Mouse (Mus musculus) limb, embryonic 15.5 days (tissue): ENCODE measurements at regions not wholly inside any gene's neighbourhood (a gene's known extent, or its start where the extent isn't known, plus 50 kb on each side); places are given as distances from the start of the nearest gene placed in this dataset.

Source experiments
- ATAC-seq: fragments of 200-750 bp; cut with Nextera tagmentation; 2 replicates; pipeline ENCODE4 v1.8.0; 2017; ENCODE audit warnings: low read depth, moderate TSS enrichment; ENCODE audit not compliant: insufficient number of reproducible peaks, low FRiP score, low TSS enrichment
- H3K27ac ChIP-seq: fragments of 300-500 bp; sonication (generic); 2 replicates; pipeline ENCODE4 v1.5.1; 2015; ENCODE audit warnings: moderate library complexity, mild to moderate bottlenecking, inconsistent platforms
- H3K27me3 ChIP-seq: fragments of 300-500 bp; sonication (generic); 2 replicates; pipeline ENCODE4 v1.6.1; 2015; ENCODE audit warnings: inconsistent platforms
- H3K36me3 ChIP-seq: fragments of 300-500 bp; sonication (generic); 2 replicates; pipeline ENCODE4 v1.6.1; 2015; ENCODE audit warnings: inconsistent platforms
- H3K4me1 ChIP-seq: fragments of 300-500 bp; sonication (generic); 2 replicates; pipeline ENCODE4 v1.6.1; 2015; ENCODE audit warnings: inconsistent platforms
- H3K4me2 ChIP-seq: fragments of 300-500 bp; sonication (generic); 2 replicates; pipeline ENCODE4 v1.6.1; 2015; ENCODE audit warnings: mild to moderate bottlenecking, inconsistent platforms
- H3K4me3 ChIP-seq: fragments of 300-500 bp; sonication (generic); 2 replicates; pipeline ENCODE4 v1.5.1; 2015; ENCODE audit warnings: mild to moderate bottlenecking, inconsistent platforms
- H3K9ac ChIP-seq: fragments of 300-500 bp; sonication (generic); 2 replicates; pipeline ENCODE4 v1.6.1; 2015; ENCODE audit warnings: inconsistent platforms
- H3K9me3 ChIP-seq: fragments of 300-500 bp; sonication (generic); 2 replicates; pipeline ENCODE4 v1.6.1; 2016; ENCODE audit warnings: inconsistent platforms
- WGBS: fragments of 180-500 bp; shearing (Covaris S2); methylation state at CpG from one replicate; pipeline ENCODE4 v1.1.7; 2015; 5-methylcytosine and 5-hydroxymethylcytosine counted together

DNA sequence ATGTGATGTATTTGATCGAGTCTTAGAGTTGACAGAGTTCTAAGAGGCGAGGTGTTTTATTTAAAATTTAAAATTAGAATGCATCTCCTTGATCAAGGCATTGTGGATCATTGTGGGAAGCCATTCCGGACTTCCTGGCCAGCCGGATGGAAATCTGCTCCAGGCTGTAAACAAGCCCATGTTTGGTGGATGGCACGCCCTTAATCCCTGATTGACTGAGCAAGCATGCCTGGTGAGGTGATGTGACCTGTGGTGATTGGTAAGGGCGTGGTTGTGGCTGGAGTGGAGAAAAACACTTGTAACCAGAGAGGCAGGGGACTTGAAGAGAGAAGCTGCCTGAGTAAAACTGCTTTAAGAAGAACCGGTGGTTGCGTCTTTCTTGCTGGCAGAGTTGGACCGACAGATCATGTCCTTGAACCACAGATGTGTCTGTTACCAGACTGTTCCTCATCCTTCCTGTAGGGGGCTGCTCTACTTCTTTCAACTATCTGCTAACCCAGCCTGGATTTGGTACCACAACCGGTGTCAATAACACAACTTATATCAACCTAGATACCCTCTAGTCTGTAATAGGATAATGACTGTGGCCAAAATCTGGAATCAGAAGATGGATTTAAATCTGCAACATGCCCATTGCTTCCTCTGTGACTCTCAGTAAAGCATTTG is 164.4 kb downstream of the Ifng start:
- Histone ChIP-seq H3K4me1 (no peaks in the 10 kb centered on the region), H3K9ac (no peak overlapping the region), H3K27ac (no peak overlapping the region), H3K4me2 (no peak overlapping the region), H3K4me3 (no peak overlapping the region), H3K27me3 (no peaks in the 10 kb centered on the region), H3K36me3 (no peaks in the 10 kb centered on the region), H3K9me3 (no peaks in the 10 kb centered on the region)
- no peak for ATAC-seq
- 89% methylated on average over 10 of the region's 10 CpGs for WGBS

DNA sequence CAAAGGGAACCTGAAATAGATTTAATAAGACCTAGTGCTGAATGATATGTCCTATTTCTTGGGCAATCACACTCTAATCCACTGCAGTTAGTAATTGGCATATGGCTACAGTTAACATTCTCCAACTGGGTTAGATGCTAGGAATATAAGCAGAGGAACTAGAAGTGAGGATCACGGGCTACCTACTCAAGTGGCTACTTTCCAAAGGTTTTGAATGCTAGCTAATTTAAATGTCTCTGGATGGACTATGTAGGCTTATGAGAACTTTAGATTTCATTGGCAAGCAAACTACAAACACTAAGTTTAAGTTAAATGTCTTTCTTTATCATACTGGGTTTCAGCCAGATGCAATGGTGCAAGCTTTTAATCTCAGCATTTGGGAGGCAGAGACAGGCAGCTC is 166.6 kb downstream of the Ifng start:
- 91% methylated on average over 1 of the region's 1 CpGs for WGBS
- no peak for ATAC-seq

DNA sequence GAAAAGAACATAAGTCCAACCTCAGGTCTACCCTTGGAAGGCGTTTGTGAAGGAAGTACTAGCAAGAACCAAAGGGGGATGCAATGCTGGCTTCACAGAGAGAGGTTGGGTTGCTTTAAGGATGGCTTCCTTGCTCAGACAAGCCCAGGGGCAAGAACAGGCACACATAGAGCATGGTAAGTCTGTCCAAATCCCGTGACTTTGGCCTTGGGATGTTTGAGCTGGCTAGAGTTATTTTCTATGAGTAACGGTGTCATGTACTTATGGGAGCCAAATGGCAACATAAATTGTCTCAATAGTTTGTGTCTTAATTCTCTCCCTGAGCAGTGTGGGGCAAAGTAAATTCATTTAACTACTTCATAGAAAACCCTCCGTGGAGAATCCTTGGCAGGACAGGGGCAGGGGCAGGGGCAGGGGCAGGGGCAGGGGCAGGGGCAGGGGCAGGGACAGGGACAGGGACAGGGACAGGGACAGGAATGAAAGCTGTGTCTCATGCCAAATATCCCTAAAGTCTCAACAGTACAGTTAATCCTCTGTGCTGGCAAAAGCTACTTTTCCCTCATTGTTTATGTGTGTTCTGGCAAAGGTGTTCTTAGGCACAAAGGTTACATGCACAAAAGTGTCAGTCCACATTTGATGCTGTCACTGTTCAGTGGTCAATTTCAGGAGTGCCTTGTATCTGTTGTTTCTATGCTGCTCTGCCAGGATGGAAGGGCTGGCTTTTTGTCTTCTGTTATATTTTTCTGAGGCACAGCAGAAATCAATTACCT is 167.7 kb downstream of the Ifng start:
- Histone ChIP-seq H3K36me3 (no peaks in the 10 kb centered on the region), H3K27ac (no peak overlapping the region), H3K4me2 (no peak overlapping the region), H3K9ac (no peak overlapping the region), H3K27me3 (no peaks in the 10 kb centered on the region), H3K9me3 (no peaks in the 10 kb centered on the region), H3K4me1 (no peaks in the 10 kb centered on the region), H3K4me3 (no peak overlapping the region)
- ATAC-seq = no peak
- WGBS = 62% methylated on average over 4 of the region's 4 CpGs

More for the DNA sequence above, 166.6 kb downstream of the Ifng start:
- Histone ChIP-seq H3K4me2 (no peak overlapping the region), H3K27ac (no peak overlapping the region), H3K4me3 (no peak overlapping the region), H3K9me3 (no peaks in the 10 kb centered on the region), H3K27me3 (no peaks in the 10 kb centered on the region), H3K36me3 (no peaks in the 10 kb centered on the region), H3K4me1 (no peaks in the 10 kb centered on the region), H3K9ac (no peak overlapping the region)

DNA sequence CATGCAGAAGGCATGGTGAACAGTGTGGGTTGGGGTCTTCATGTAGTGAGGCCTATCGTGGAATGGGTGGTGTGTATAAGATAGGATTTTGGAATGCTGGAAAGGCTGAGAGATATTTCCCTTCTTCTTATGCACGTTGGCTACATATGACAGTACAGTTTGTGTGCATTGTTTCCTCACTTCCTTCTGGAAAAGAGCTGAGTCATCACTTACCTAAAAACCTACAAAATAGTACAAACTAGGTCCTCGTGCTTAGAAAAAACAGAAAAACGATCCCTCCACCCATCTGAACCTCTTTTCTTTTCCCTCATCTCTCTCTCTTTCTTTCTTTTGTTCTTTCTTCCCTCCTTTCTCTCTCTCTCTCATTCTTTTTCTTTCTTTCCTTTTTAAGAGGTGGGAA is 168.3 kb downstream of the Ifng start:
- no peak overlapping the region for H3K4me3 ChIP-seq
- no peaks in the 10 kb centered on the region for H3K4me1 ChIP-seq
- no peak overlapping the region for H3K27ac ChIP-seq
- ATAC-seq = no peak
- H3K9me3 ChIP-seq = no peaks in the 10 kb centered on the region
- no peak overlapping the region for H3K4me2 ChIP-seq
- no peaks in the 10 kb centered on the region for H3K36me3 ChIP-seq
- no peaks in the 10 kb centered on the region for H3K27me3 ChIP-seq
- H3K9ac ChIP-seq = no peak overlapping the region
- 71% methylated on average over 4 of the region's 4 CpGs for WGBS

DNA sequence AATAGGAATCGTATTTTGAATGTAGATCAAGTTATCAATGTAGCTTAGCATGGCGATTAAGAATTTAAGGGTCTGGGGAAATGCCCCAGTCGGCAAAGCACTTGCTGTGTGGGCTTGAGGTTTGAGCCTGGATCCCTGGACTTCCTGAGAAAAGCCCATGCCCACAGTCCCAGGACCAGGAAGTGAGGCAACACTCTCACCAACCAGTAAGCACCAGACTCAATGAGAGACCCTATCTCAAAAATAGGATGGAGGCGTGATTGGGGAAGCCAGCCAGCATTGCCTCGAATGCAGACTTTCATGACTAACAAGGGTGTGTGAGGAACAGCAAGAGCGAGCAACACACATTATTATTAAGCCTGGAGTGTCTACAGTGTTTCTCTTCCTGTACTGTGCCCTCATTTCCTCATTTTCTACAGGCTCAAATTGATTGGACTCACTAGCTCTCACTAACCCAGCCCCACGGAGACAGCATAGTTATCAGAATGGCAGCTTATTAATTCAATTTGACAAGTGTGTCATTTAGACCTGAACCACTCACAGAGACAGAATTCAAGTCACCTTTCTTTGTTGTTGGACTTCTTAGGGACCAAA is 170.1 kb downstream of the Ifng start:
- H3K4me3 ChIP-seq = no peak overlapping the region
- no peak overlapping the region for H3K27ac ChIP-seq
- no peaks in the 10 kb centered on the region for H3K9me3 ChIP-seq
- ATAC-seq = no peak
- H3K4me2 ChIP-seq = no peak overlapping the region
- H3K9ac ChIP-seq = no peak overlapping the region
- no peaks in the 10 kb centered on the region for H3K4me1 ChIP-seq
- no peaks in the 10 kb centered on the region for H3K36me3 ChIP-seq
- no peaks in the 10 kb centered on the region for H3K27me3 ChIP-seq
- WGBS = 87% methylated on average over 7 of the region's 7 CpGs

DNA sequence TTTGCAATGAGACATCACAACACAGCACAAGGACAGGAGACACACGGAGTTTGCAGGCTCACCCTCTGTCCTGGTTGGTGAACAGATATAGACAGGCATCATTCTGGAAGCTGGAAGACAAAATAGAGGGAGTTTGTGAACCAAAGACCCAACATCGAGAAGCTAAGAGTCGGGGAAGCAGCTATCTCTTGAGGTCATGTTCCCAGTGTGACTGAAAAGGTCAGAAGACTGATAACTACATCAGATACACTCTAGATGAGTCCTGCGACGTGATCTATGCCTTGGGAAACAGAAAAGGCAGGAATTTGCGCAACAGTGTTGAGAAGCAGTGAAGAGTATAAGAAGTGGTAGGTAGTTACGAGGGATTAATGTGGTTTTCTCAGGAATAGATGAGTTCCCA is 171.2 kb downstream of the Ifng start:
- Histone ChIP-seq H3K9me3 (no peaks in the 10 kb centered on the region), H3K27ac (no peak overlapping the region), H3K4me3 (no peak overlapping the region), H3K4me1 (no peaks in the 10 kb centered on the region), H3K27me3 (no peaks in the 10 kb centered on the region), H3K36me3 (no peaks in the 10 kb centered on the region), H3K4me2 (no peak overlapping the region), H3K9ac (no peak overlapping the region)
- ATAC-seq = no peak
- 88% methylated on average over 7 of the region's 7 CpGs for WGBS

DNA sequence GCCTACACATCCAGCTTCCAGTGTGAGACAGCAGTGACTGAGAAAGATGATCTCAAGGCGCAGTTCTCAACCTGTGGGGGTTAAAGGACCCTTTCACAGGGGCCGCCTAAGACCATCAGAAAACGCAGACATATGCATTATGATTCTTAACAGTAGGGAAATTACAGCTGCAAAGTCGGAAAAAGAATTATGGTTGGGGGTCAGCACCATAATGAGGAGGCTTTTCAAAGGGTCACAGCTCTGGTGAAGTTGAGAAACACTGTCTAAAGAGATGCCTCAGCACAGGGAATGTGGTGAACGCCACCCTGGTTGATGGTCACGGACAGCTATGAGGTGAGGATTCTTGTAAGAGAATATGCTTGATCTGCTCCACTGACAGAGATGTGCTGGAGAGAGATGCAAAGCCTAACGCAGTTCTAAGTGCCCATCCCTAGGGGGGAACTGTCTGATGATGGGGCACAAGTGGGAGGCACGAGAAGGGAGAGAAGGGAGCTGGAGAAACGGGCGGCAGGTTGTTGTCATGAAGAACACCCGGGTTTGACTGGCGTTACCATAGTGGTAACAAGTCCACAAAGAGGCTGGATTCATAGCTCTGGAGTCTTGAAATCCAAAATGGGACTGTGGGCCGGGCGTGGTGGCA is 172.3 kb downstream of the Ifng start:
- Histone ChIP-seq H3K27ac (no peak overlapping the region), H3K9me3 (no peaks in the 10 kb centered on the region), H3K9ac (no peak overlapping the region), H3K4me2 (no peak overlapping the region), H3K36me3 (no peaks in the 10 kb centered on the region), H3K27me3 (no peaks in the 10 kb centered on the region), H3K4me3 (no peak overlapping the region), H3K4me1 (no peaks in the 10 kb centered on the region)
- ATAC-seq = no peak
- WGBS = 83% methylated on average over 14 of the region's 14 CpGs

DNA sequence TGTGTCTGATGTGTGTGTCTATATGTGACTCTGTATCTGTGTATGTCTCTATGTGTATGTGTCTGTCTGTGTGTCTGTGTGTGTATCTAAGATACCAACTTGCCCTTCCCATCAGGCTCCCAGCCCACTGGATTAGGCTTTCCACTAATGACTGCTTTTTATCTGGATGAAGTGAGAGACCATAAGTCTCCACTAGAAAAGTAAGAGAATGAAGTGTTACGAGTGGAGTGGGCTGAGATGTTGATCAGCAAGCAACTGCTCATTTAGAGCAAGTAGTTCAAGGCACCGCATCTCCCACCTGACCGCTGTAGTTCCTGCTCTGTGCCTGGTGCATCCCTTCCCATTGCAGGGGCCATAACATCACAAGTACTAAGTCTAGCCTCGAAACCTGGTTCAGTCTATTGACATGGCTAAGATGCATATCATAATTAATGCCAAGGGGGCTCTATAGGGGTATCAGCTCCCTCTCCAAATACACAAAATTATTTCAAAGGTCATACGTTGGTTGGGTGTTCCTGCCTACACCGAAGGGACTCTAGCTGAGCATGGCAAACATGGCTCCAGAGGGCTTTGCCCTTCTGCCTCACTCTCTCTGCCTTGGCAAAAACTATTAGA is 173.5 kb downstream of the Ifng start:
- ATAC-seq = no peak
- WGBS = 90% methylated on average over 6 of the region's 6 CpGs
- H3K4me2 ChIP-seq = no peak overlapping the region
- H3K4me3 ChIP-seq = no peak overlapping the region
- no peaks in the 10 kb centered on the region for H3K9me3 ChIP-seq
- H3K36me3 ChIP-seq = no peaks in the 10 kb centered on the region
- H3K9ac ChIP-seq = no peak overlapping the region
- H3K27ac ChIP-seq = no peak overlapping the region
- H3K4me1 ChIP-seq = no peaks in the 10 kb centered on the region
- no peaks in the 10 kb centered on the region for H3K27me3 ChIP-seq

DNA sequence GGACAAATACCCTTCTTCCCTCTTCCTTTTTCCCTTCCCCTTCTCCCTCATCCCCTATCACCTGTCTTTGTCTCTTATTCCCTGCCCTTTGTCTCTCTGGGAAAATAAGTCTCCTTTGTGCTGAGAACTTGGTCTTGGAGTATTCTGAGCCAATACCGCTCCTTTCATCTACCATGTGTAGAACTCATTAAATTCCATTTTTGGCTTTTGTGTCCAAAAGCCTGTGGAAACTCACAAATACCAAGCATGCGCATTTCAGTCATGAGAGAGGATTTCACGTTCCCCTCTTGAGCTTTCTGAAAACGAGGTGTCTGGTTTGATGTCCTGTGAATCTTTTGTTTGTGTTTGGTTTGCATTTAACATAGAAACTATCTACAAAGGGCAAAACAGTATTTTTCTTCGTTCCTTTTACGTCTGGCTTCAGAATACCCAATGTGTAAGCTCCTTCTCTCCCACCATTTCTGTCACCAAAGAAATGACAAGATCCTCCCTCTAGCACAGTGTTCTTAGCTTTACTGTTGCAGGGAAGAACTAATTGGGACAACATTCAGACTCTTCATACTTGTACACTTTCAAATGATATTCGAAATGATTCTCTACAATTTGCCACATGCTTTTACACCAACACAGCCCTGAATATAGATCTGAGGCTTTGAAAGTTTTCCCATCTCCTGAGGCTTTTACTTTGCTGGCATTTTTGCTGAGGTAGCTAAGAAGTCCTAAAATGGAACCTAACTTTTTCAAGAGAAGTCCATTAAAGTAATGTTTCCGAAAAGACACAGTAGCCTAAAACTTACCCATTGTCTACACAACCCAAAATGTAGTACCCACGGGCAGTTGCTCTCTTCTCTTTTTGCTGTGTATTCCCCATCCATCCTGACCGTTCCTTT is 174.5 kb downstream of the Ifng start:
- Histone ChIP-seq H3K4me2 (no peak overlapping the region), H3K27ac (no peak overlapping the region), H3K4me1 (no peaks in the 10 kb centered on the region), H3K36me3 (no peaks in the 10 kb centered on the region), H3K9me3 (no peaks in the 10 kb centered on the region), H3K9ac (no peak overlapping the region), H3K4me3 (no peak overlapping the region), H3K27me3 (no peaks in the 10 kb centered on the region)
- 72% methylated on average over 10 of the region's 10 CpGs for WGBS
- ATAC-seq = no peak

DNA sequence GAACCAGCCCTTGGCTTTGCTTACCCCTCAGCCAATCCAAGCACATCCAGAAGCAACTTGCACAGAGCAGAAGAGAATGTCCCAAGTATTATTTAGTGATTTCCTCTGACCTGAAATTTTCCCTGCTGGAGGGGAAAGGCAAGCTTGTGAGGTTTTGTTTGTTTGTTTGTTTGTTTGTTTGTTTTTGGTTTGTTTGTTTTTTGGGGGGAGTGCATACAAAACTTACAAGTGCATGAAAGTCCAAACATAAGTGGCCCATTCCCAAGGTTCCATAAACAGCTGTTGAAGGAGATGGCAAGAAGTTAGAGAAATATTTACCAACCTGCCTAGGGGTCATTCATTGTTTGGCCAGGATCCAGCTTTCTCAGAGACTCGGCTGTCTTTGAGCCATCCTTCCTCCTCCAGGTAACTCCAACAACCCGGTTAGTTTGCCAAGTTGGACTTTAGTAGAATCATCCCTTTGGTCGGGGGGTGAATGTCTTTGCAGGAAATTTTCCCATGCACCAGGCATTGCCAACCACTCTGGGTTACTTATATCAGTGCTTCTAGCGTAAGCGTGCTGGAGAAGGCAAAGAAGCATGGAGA is 175.3 kb downstream of the Ifng start:
- no peak for ATAC-seq
- Histone ChIP-seq H3K4me3 (no peak overlapping the region), H3K9ac (no peak overlapping the region), H3K4me2 (no peak overlapping the region), H3K36me3 (no peaks in the 10 kb centered on the region), H3K4me1 (no peaks in the 10 kb centered on the region), H3K27ac (no peak overlapping the region), H3K27me3 (no peaks in the 10 kb centered on the region), H3K9me3 (no peaks in the 10 kb centered on the region)
- WGBS = 89% methylated on average over 5 of the region's 5 CpGs
